Mouse (Mus musculus) CD4-positive helper T cell, adult 2 months (primary cell): ENCODE results near the gene Slc25a33.

Experiments used
- DNase-seq: peaks from one replicate; pipeline ENCODE4 v3.0.0-alpha.2; 2012; ENCODE audit warnings: low read depth, missing footprints, low spot score

Slc25a33 gene

DNA sequence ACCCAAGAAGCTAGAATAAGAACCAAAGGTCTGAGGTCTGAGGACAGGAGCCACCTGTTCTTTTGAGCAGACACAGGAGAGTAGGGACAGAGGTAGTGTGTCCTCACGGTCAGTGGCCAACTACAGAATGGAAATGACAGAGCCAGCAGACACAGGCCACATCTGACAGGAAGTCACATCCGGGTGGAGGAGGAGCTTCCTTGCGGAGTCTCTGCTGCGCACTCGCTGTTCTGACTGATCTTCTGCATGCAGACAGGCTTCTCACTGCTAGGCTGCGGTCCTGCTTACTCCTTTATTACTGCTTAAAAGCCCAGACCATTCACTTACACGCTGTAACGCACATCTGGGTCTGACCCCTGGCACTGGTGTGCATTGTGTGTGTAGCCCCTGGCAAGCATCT is 45.3 kb downstream of the Slc25a33 start:
- DNase-seq = no peak

- no peak for DNase-seq
Measured at GRCm38 (mm10) chr4:149727636-149728035, 46.4 kb downstream of the Slc25a33 start.

- DNase-seq = peak; percentile 45
Measured at GRCm38 (mm10) chr4:149725661-149726350, 48.3 kb downstream of the Slc25a33 start.

DNA sequence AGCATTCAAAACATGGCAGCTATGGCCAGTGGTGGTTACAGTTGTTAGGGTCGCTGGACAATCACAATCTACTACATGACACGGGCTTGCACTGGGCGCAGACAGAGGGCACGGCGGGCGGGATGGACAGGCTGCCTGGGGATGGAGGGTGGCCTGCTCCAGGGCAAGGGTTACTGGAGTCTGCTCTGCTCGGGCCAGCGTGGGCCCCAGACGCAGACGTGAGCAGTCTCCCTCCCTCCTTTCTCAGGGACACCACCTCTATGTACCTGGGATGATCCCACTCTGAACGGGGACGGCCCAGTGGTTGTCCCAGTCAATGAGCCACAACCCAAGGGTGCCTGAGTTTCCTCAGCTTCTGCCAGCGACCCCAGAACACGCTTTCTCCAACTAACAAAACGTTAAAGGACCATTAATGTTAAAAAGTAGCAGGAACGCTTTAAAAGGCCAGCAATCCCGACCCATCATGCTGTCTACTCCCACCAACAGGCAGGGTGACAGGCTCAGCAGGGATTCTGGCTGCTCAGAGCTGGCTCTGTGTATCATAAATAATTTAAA is 49.1 kb downstream of the Slc25a33 start:
- no peak for DNase-seq

DNA sequence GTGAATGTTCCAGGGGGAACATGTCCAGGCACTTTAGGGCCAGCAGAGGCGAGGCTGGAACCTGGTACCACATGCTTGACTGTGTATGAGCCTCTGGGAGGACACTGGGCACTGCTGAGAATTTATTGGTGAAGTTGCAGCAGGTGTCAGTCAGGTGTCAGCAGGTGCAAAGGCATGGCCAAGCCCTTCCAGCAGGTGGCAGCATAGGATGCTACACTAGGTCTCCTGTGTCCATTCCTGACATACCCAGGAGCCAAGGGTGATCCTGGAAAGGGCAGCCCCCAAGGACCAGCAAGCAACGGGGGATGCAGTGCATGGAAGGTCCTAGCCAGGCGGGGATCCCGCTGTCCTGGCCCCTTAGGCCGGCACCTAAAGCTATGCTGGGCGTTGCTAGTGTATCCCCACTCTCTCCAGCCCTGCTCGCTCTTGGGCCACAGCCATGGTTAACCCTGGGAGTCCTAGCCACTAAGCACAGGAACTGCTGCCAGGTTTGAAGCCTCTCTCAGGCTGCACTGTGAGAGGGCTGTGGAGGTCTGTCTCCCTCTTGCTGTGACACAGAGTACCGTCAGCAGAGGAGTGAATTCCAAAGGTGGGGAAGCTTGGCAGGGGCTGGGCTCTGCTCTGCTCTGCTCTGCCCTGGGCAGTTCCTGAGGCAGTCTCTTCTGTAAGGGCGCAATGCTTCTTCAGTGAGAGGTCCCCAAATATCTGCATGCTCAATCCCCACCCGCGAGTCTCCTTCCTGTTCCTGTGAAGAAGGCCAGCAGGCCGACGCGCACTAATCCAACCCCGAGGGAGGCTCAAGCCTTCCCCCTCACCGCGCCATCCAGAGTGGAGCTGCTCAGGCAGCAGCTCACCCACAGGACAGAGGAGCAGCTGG is 50.0 kb downstream of the Slc25a33 start:
- peak; percentile 58 for DNase-seq

DNA sequence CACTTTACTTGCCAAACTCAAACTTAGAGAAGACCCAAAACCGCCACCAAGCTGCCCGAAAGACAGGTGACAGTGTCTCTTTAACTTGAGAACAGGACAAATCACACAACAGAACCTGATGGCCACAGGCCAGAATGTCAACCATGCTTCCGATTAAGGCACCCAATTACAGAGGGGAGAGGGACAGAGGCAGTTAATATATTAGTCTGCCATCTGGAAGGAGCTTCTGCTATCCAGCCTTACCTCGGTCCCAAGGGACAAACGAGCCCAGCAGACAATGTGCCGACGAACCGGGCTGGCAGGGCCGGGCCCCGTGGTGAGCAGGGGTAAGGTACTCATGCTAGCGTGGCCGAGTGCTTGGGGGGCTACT is 51.1 kb downstream of the Slc25a33 start:
- no peak for DNase-seq

DNA sequence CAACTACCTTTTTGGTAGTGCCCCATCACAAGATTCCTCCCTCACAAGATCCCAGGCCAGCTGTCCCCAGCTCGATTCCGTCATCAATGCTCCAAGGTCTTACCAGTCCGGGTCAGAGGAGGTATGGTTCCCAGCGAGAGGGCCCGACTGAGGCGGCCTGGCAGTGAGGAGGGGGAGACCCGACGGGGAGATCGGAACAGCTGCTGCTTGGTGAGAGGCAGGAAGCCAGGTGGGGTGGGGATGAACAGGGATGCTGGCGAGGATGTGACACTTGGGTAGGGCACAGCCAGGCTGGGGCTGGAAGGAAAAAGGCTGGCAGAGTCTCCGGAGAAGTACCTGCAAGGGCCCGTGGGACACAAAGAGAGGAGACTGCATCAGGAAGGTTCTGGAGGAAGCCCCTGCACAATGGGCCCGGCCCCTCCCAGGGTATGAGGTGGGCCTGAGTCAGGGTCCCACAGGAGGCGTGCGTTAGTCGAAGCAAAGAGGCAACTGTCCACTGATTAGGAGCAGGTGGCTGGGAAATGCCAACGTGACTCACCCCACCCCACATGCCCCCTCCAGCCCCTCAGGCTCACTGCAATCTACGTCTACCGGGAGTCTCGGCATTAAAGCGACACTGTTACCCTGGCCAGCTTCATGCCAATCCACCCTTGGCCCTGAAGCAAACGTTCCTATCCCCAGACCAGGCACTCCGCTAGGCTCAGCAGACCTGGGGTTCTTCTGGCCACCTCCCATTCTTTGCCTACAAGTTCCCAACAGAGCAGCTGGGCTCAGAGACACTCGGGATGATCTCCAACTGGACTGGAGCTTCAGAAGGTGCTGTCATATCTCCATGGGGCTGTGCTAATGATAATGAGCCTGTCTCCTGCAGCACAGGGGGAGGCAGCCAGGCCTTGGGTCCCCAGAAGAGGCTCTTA is 51.7 kb downstream of the Slc25a33 start:
- no peak for DNase-seq

GRCm38 (mm10) chr4:149721163-149721562 is 52.9 kb downstream of the Slc25a33 start:
- peak; percentile 60 for DNase-seq

GRCm38 (mm10) chr4:149719686-149720085 is 54.4 kb downstream of the Slc25a33 start:
- peak; percentile 40 for DNase-seq

- DNase-seq = no peak
Measured at GRCm38 (mm10) chr4:149714542-149714941, 59.5 kb downstream of the Slc25a33 start.

DNA sequence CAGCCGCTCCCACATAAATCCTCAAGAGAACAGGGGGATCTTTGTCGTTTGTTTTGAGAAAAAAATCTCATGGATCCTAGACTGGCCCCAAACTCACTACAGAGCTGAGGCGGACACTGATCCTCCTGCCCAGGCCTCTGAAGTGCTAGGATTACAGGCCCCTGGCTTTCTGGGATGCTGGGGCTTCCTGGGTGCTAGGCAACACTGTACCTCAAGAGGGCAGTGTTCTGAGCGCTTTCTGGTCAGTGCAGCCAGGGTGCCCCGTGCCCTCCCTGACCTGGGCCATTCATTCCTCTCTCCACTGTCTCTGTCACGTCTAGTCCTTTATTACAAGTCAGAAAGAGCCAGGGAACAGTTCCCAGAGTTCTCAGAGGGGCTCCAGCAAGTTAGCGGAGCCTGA is 62.1 kb downstream of the Slc25a33 start:
- peak; percentile 43 for DNase-seq

- DNase-seq = no peak
Measured at GRCm38 (mm10) chr4:149711485-149711884, 62.6 kb downstream of the Slc25a33 start.

- peak; percentile 91 for DNase-seq
Measured at GRCm38 (mm10) chr4:149710510-149710909, 63.6 kb downstream of the Slc25a33 start.

GRCm38 (mm10) chr4:149705941-149706340 is 68.1 kb downstream of the Slc25a33 start:
- DNase-seq = peak; percentile 76

DNA sequence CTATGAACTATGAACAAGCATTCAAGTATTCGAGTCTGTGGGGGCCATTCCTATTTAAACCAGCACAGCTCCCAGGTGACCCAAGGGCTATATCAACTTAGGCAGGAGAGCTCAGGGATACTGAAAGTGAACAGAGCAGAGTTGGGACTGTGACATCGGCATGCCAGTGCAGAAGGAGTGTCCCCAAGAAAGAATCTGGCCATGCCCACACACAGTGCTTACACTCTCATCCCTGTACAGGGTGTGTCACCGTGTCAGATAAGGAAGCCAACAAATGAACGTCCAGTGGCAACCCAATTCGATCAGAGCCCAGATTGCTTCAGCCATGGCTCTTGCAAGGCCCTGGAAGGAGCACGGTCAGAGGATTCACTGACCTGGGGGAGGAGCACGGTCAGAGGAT is 68.8 kb downstream of the Slc25a33 start:
- DNase-seq = no peak

DNA sequence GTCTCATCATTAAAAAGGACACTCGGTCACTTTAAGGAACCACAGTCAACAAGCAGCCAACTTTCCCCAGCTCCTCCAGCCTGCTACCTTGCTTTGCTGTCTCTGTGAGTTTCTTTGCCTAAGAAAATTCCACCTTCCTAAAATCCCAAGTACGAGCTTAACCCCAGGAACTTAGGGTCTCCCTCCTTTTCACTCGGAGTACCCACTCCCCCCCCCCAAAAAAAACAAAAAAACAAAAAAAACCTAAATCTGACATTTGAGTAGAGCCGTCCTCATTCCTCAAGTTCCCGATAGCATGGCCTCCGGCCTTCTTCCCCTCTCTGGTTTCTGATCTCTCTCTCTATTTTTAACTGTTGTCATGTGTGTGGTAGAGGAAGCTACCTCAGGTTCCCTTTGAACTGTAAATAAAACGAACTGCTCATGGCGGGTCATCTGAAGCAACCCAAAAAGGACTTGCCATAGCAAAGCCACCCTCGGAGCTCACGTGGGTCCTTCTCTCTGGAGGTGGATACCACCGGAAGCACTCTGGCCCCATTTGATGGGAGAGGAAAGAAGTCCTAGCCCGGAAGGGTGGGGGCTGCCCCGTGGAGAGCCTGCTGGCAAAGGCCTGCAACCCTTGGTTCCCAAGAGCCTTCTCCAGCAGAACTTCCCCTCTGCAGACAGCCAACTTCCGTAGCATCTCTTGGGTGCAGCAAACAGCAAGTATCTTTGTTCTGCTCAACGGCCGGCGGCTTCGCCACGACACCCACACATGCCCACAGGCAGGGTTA is 71.7 kb downstream of the Slc25a33 start, which contains the start of gene Pik3cd:
Gene Pik3cd, minus strand, starts transcription at position 362 of the 770 bp plus-strand sequence.
- peak; percentile 87 for DNase-seq

- DNase-seq = peak; percentile 91
Measured at GRCm38 (mm10) chr4:149701426-149702209, 72.5 kb downstream of the Slc25a33 start.

DNA sequence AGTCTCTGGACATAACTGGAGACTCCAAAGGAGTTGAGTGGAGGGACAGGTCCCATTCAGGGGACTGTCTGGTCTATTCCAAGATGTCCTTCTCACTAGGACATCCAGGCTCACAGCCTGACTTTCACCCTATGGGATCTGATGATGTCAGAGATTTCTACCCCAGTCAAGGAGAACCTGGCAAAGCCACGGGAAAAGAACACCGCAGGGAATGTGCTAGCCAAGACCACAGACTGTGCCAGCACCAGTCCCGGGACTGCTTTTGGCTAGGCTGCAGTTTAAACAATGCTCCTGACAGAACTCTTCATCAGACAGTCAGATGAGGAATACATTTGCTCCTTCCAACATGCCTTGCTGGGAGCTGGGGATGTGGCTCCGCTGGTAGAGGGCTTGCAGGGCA is 74.1 kb downstream of the Slc25a33 start:
- no peak for DNase-seq

DNA sequence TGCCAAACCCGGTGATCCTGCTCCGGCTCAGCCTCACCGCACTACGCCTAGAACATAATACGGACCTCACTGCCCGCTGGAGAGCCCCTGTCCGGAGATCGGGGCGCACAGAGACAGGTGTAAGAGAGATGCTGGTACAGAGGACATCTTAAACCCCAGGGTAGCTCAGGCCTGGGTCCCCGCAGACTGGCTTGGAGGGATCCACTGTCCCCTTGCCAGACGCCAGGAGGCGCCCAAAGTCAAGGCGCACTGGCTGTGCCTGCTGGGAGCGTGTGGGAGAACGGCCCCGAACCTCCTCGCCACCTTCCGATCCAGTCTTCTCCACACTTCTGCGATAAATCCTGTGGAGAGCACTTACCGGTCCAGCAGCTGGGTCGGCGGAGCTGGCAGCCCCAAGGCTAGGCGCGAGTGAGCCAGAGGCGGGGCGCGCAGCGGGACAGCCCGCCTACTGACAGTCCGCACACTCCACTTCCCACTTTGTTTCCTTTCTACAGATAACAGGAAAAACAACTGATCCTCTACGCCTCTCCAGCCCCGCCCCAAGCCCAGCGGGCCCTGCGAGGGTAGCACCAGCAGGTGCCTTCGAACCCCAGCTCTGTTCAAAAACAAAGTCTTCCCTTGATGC is 75.8 kb downstream of the Slc25a33 start:
- peak; percentile 87 for DNase-seq
